Mouse (Mus musculus) bone marrow, adult 2 months (tissue): Measurements from ENCODE around the gene Creg1.

Source experiments
- CTCF ChIP-seq: fragments of 200-500 bp; IDR thresholded peaks from 2 replicates; pipeline ENCODE4 v1.5.1; 2011; ENCODE audit warnings: low read length, control low read depth; ENCODE audit not compliant: control insufficient read depth, insufficient read depth
- POLR2A ChIP-seq: fragments of 200-500 bp; IDR thresholded peaks from 2 replicates; pipeline ENCODE4 v1.6.1; 2011; ENCODE audit warnings: low read depth, mild to moderate bottlenecking, control low read depth, low read length, borderline replicate concordance; ENCODE audit not compliant: control insufficient read depth

- TF ChIP-seq POLR2A (no peak), CTCF (no peak)
These were observed 47.6 kb downstream of the Creg1 start for GRCm38 (mm10) chr1:165811170-165811569.
